8 mouse cellular contexts compared by ENCODE assay signal in genomic region chr11:45852995-45853317, GRCm38 (mm10). TPM values are rescaled to one million over a fixed set of nuclear protein-coding genes. Genes with fewer than 3 reads are reported as not detected.
DNase-seq lines count a peak whose midpoint lies in the region; ATAC-seq and TF ChIP-seq lines count a peak whose summit lies in the region.

No protein-coding gene starts in this region.

- H3K4me1 ChIP-seq in heart, embryonic 15.5 days (replicated peaks): peaks cover 39% of the 10 kb centered on the region
- peaks cover 68% of the 10 kb centered on the region for H3K4me1 ChIP-seq in G1E (ENCODE audit: insufficient read depth, low read depth, low read length)
- peaks cover 30% of the 10 kb centered on the region for H3K4me1 ChIP-seq in hindbrain, embryonic 12.5 days
- peaks cover 6% of the 10 kb centered on the region; the same call in 1 of the 2 replicates for H3K4me1 ChIP-seq in midbrain, embryonic 11.5 days (ENCODE audit: control insufficient read depth, insufficient read depth, low read length)
- peaks cover 4% of the 10 kb centered on the region for H3K4me1 ChIP-seq in cerebellum, adult 2 months (ENCODE audit: control insufficient read depth, insufficient read depth, low read length)

- peak overlapping the region; percentile 97 for H3K9ac ChIP-seq in heart, embryonic 15.5 days
- no peak overlapping the region for H3K9ac ChIP-seq in hindbrain, embryonic 12.5 days
- peak overlapping the region; percentile 13; the same call in 1 of the 2 replicates for H3K9ac ChIP-seq in midbrain, embryonic 11.5 days (ENCODE audit: low read length)

- H3K27me3 ChIP-seq in heart, embryonic 15.5 days: no peaks in the 10 kb centered on the region
- H3K27me3 ChIP-seq in G1E (ENCODE audit: insufficient read depth, low read length): no peaks in the 10 kb centered on the region
- H3K27me3 ChIP-seq in hindbrain, embryonic 12.5 days: no peaks in the 10 kb centered on the region
- no peaks in the 10 kb centered on the region for H3K27me3 ChIP-seq in midbrain, embryonic 11.5 days (ENCODE audit: control insufficient read depth, insufficient read depth, low read length)
- no peaks in the 10 kb centered on the region for H3K27me3 ChIP-seq in cerebellum, adult 2 months (ENCODE audit: control insufficient read depth, insufficient read depth, low read length)

- H3K27ac ChIP-seq in heart, embryonic 15.5 days: peak overlapping the region; percentile 85
- no peak overlapping the region for H3K27ac ChIP-seq in hindbrain, embryonic 12.5 days
- H3K27ac ChIP-seq in midbrain, embryonic 11.5 days (ENCODE audit: low read depth, low read length): no peak overlapping the region
- H3K27ac ChIP-seq in cerebellum, adult 2 months (ENCODE audit: insufficient read depth, low read length): no peak overlapping the region

- 42% methylated on average over 6 of the region's 6 CpGs for WGBS in heart, embryonic 15.5 days
- WGBS in hindbrain, embryonic 12.5 days: 74% methylated on average over 6 of the region's 6 CpGs
- 77% methylated on average over 6 of the region's 6 CpGs for WGBS in midbrain, embryonic 11.5 days
- WGBS in cerebellum, adult 2 months: 66% methylated on average over 6 of the region's 6 CpGs

- TF ChIP-seq CTCF in G1E (IDR thresholded peaks at IDR 0.05; ENCODE audit: low read depth, low read length): no peak
- no peak for TF ChIP-seq CTCF in cerebellum, adult 2 months (IDR thresholded peaks at IDR 0.05; ENCODE audit: borderline replicate concordance, insufficient read depth, low read depth, low read length)

- no peak for ATAC-seq in heart, embryonic 15.5 days (replicated peaks; ENCODE audit: insufficient number of reproducible peaks, insufficient read depth, low FRiP score, low read depth)
- ATAC-seq in G1E (ENCODE audit: extremely low read depth, insufficient number of reproducible peaks, low FRiP score, poor library complexity, severe bottlenecking): no peak
- ATAC-seq in hindbrain, embryonic 12.5 days (ENCODE audit: low FRiP score): no peak
- no peak for ATAC-seq in midbrain, embryonic 11.5 days (ENCODE audit: low FRiP score)

- peak overlapping the region; percentile 97 for H3K4me3 ChIP-seq in heart, embryonic 15.5 days
- H3K4me3 ChIP-seq in G1E (ENCODE audit: low read depth, low read length): peak overlapping the region; percentile 99
- peak overlapping the region; percentile 99; the same call in 1 of the 2 replicates for H3K4me3 ChIP-seq in hindbrain, embryonic 12.5 days
- peak overlapping the region; percentile 97 for H3K4me3 ChIP-seq in midbrain, embryonic 11.5 days (ENCODE audit: low read depth, low read length)
- no peak overlapping the region for H3K4me3 ChIP-seq in cerebellum, adult 2 months (replicated peaks; ENCODE audit: insufficient read depth, low read depth, low read length)

- H3K4me2 ChIP-seq in heart, embryonic 15.5 days: peak overlapping the region; percentile 79
- peak overlapping the region; percentile 81 for H3K4me2 ChIP-seq in hindbrain, embryonic 12.5 days (replicated peaks)
- H3K4me2 ChIP-seq in midbrain, embryonic 11.5 days: peak overlapping the region; percentile 60

- no peak for TF ChIP-seq POLR2A in cerebellum, adult 2 months (IDR thresholded peaks at IDR 0.05; ENCODE audit: borderline replicate concordance, insufficient read depth, low read length)

- H3K36me3 ChIP-seq in heart, embryonic 15.5 days: peaks cover 4% of the 10 kb centered on the region; the same call in 1 of the 2 replicates
- peaks cover 38% of the 10 kb centered on the region for H3K36me3 ChIP-seq in G1E (replicated peaks)
- H3K36me3 ChIP-seq in hindbrain, embryonic 12.5 days: 0 out of 2 replicates have a peak, but pooled peaks cover 3% of the 10 kb centered on the region
- H3K36me3 ChIP-seq in midbrain, embryonic 11.5 days (ENCODE audit: control insufficient read depth, insufficient read depth, low read length): no peaks in the 10 kb centered on the region

- DNase-seq in heart, postnatal 4 days: no peak
- DNase-seq in G1E (ENCODE audit: low spot score): no peak
- no peak for DNase-seq in midbrain, embryonic 11.5 days (ENCODE audit: low spot score, missing footprints)
- DNase-seq in adrenal gland, adult 2 months: no peak
- DNase-seq in cerebellum, adult 2 months: no peak
- no peak for DNase-seq in frontal cortex, postnatal 36 days (ENCODE audit: low spot score in 2 of 2)

- H3K9me3 ChIP-seq in heart, embryonic 15.5 days (replicated peaks): no peaks in the 10 kb centered on the region
- H3K9me3 ChIP-seq in G1E (replicated peaks): no peaks in the 10 kb centered on the region
- no peaks in the 10 kb centered on the region for H3K9me3 ChIP-seq in hindbrain, embryonic 12.5 days (replicated peaks)
- H3K9me3 ChIP-seq in midbrain, embryonic 11.5 days (ENCODE audit: control insufficient read depth, low read length): no peaks in the 10 kb centered on the region

RNA-seq across cellular contexts. Expression of gene Clint1, which starts 1.1 kb away (rescaled TPM):
- 44.4 and 56.0 TPM in 2 replicates for polyA plus RNA-seq in heart, embryonic 15.5 days (2015; fragmentation: Nextera tagmentation; extraction: Ambion mirVana)
- 10 to 100 TPM; 52.0 to 53.0 TPM for total RNA-seq in heart, postnatal 4 days (2021)
- total RNA-seq in G1E (2014; fragmentation: Nextera tagmentation): 386 and 420 TPM in 2 replicates
- total RNA-seq in G1E (2017): 224 and 259 TPM in 2 replicates
- 107 and 112 TPM in 2 replicates for polyA plus RNA-seq in G1E (2012)
- 82.3 and 92.2 TPM in 2 replicates for polyA plus RNA-seq in hindbrain, embryonic 12.5 days (2016; fragmentation: Nextera tagmentation; extraction: Ambion mirVana)
- polyA plus RNA-seq in midbrain, embryonic 11.5 days (2014; fragmentation: Nextera tagmentation; extraction: Ambion mirVana): 60.9 and 63.5 TPM in 2 replicates
- total RNA-seq in adrenal gland, adult 2 months (2021): 10 to 100 TPM; 61.2 to 99.1 TPM
- polyA plus RNA-seq in adrenal gland, adult 2 months (2012; rRNA removed): 26.1 and 41.4 TPM in 2 replicates
- 41.4 and 41.5 TPM in 2 replicates for polyA plus RNA-seq in cerebellum, adult 2 months (2012; rRNA removed)
